Mouse (Mus musculus) olfactory bulb, adult 2 months (tissue): ENCODE results near the gene Gucy1b1. TPM values are rescaled to one million over a fixed set of nuclear protein-coding genes. Genes with fewer than 3 reads are reported as not detected.

ENCODE experiments used
- H3K27ac ChIP-seq: fragments of 200-500 bp; 2 replicates; pipeline ENCODE4 v1.5.1; 2012; ENCODE audit warnings: low read depth, low read length; ENCODE audit not compliant: insufficient read depth
- H3K4me1 ChIP-seq: fragments of 200-500 bp; 2 replicates; pipeline ENCODE4 v1.6.1; 2012; ENCODE audit warnings: low read length; ENCODE audit not compliant: control insufficient read depth, insufficient read depth
- H3K4me3 ChIP-seq: fragments of 200-500 bp; 2 replicates; pipeline ENCODE4 v1.5.1; 2012; ENCODE audit warnings: mild to moderate bottlenecking, low read depth, low read length, moderate library complexity; ENCODE audit not compliant: insufficient read depth
- CTCF ChIP-seq: fragments of 200-500 bp; IDR thresholded peaks from 2 replicates; pipeline ENCODE4 v1.5.1; 2012; ENCODE audit warnings: low read depth, mild to moderate bottlenecking, low read length, moderate library complexity; ENCODE audit not compliant: insufficient read depth
- POLR2A ChIP-seq: fragments of 200-500 bp; IDR thresholded peaks from 2 replicates; pipeline ENCODE4 v1.6.1; 2012; ENCODE audit warnings: mild to moderate bottlenecking, low read depth, low read length, moderate library complexity; ENCODE audit not compliant: insufficient read depth
- WGBS: fragments of 180-500 bp; shearing (Covaris S2); methylation state at CpG from one replicate; pipeline ENCODE4 v1.1.7; 2018; 5-methylcytosine and 5-hydroxymethylcytosine counted together
- polyA plus RNA-seq: library from polyadenylated mRNA; stranded (reverse); fragments of >200 nt; gene quantifications from 2 replicates; pipeline ENCODE4 v1.2.4, GENCODE M21; 2012; ENCODE audit warnings: low replicate concordance; ENCODE audit not compliant: missing spikeins, insufficient read depth, insufficient read length

Gene Gucy1b1
- polyA plus RNA-seq = 158 TPM in 1 of 2 replicates, not detected in the other

DNA sequence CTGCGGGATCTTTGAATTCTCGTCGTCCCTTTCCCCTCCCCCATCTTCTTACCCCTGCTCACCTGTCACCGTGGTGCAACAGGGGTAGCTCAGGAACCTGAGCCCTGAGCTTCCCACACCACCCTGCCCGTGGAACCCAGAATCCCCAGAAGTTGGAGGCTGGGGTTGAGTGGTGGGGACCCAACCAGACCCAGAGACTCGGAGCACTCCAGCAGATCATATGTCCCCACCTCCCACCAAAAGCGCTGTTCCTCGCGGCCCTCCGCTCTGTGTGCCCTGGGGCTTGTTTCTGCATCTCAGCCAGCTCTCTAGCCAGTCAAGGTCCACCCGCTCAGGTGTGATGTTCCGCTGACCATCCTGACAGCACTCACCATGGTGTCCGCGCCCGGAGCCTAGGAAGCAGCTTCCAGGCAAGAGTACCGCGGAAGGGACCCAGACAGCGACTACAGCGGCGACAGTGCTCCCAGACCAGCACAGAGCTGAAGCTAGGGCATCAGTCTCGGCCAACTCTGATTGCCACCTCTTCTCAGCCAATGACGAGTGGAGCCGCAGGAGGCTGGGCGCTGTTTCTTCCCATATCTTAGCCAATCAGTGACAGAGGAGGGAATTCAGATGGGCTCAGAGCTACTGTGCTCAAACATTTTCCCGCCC is at the start of gene Gucy1b1:
Gene Gucy1b1 (minus strand): TSS at position 489 of the 651 bp plus-strand sequence.
- H3K4me1 ChIP-seq = no peaks in the 10 kb centered on the region; the same call in 1 of the 2 replicates
- H3K27ac ChIP-seq = peak within 1 kb of the TSS; percentile 94
- peak; percentile 88 for TF ChIP-seq POLR2A
- no peak for TF ChIP-seq CTCF
- under 1% methylated on average over 25 of the region's 25 CpGs for WGBS
- H3K4me3 ChIP-seq = peak within 1 kb of the TSS; percentile 88

DNA sequence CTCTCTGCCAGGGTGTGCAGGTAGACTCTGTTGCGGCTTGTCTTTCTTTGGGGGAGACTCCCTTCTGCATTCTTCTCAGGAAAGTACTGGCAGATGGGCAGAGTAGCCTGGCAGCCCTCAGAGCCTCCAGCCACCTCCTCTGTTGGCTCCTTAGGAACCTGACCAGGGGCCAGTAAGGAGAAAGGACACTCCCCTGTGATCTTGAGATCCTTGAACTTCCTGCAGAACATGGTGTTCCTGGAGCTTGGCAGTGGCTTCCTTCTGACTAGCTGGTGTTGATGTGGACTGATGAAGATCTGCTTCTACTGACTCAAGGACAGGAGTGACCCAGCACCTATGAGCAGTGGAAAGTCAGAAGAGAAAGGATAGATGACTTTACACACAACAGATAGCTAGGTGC is 44.4 kb upstream of the Gucy1b1 start:
- TF ChIP-seq POLR2A (no peak), CTCF (no peak)
- Histone ChIP-seq H3K4me1 (no peaks in the 10 kb centered on the region), H3K4me3 (no peak overlapping the region), H3K27ac (no peak overlapping the region)
- 92% methylated on average over 1 of the region's 1 CpGs for WGBS

DNA sequence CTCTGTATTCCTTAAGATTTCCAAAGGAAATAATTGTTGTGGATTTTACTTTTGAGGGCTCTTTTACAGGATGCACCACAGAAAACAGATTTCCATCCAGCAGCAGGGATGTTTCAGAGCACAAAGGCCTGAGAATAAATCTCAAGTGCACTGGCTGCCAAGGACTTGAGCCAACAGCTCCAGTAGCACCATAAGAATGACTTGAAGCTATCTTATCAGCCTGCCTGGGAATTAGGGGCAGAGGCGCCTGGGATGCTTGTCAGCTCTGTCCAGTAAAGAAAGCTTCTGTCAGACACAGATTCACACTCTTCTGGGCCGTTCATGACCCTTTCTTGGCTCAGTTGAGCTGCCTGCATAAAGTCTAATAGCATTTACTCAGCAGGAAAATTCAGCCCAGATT is 38.0 kb upstream of the Gucy1b1 start:
- H3K27ac ChIP-seq = peak overlapping the region; percentile 44; the same call in 1 of the 2 replicates
- H3K4me1 ChIP-seq = no peaks in the 10 kb centered on the region; the same call in 1 of the 2 replicates
- TF ChIP-seq CTCF = no peak
- no peak for TF ChIP-seq POLR2A
- H3K4me3 ChIP-seq = no peak overlapping the region
- 65% methylated on average over 2 of the region's 2 CpGs for WGBS

DNA sequence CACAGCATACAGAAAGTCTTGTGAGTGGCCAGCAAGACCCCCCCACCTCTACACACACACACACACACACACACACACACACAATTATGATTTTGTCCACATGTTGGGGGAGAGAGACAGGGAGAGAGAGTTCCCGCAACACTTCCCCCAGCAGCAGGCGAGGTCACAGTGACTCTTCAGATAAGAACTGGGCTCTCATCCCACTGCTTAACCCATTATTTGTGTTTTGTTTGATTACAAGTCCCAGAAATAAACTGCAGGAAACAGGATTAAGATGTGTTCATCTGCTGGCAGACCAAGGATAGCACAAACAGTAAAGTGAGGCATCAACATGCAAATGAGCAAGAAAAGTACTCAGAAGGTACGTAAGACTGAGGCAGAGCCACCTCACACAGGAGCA is 37.5 kb upstream of the Gucy1b1 start:
- Histone ChIP-seq H3K27ac (peak overlapping the region; percentile 44; the same call in 1 of the 2 replicates), H3K4me3 (no peak overlapping the region), H3K4me1 (no peaks in the 10 kb centered on the region; the same call in 1 of the 2 replicates)
- 42% methylated on average over 3 of the region's 3 CpGs for WGBS
- no peak for TF ChIP-seq POLR2A
- TF ChIP-seq CTCF = no peak

DNA sequence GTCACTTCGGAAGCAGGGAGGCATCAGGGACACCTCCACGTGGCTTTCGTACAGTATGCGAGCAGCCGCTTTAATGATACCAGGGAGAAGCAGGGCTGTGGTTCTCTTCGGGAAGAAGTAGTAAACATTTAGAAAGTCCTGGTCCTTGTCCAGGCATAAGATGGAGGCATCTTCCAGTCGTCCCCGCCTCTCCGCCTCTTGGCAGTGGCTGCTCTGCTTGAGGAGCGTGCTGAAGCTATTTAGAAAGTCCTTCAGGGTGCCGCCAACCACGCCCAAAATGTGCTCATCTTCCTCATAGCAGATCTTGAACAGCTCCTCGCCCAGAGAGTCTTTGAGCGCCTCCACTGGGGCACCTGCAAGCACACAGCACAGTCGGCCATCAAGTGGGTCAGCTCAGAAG is 34.5 kb upstream of the Gucy1b1 start:
- Histone ChIP-seq H3K4me3 (no peak overlapping the region), H3K4me1 (peaks cover 6% of the 10 kb centered on the region), H3K27ac (no peak overlapping the region)
- 95% methylated on average over 15 of the region's 15 CpGs for WGBS
- no peak for TF ChIP-seq CTCF
- no peak for TF ChIP-seq POLR2A

DNA sequence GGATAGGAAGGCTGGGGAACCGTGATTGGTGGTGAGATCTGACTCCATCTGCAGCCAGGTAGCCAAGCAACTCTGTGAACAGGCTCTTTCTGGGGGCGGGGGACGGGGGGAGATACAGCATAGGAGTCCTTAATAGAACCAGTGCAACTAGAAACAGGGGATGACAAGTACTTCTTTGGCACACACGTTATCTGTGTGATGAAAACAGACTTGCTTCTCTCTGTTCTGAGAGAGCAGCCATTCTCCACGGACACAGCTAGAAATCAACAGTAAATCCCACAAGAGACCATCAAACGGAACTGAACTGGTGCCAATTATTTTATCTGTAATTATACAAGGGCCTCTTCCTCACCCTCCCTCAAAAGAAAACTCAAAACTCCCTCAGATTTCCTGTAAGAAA is 29.7 kb upstream of the Gucy1b1 start:
- TF ChIP-seq CTCF = no peak
- no peak for TF ChIP-seq POLR2A
- Histone ChIP-seq H3K4me3 (no peak overlapping the region), H3K27ac (no peak overlapping the region), H3K4me1 (peaks cover 6% of the 10 kb centered on the region)
- 69% methylated on average over 6 of the region's 6 CpGs for WGBS

DNA sequence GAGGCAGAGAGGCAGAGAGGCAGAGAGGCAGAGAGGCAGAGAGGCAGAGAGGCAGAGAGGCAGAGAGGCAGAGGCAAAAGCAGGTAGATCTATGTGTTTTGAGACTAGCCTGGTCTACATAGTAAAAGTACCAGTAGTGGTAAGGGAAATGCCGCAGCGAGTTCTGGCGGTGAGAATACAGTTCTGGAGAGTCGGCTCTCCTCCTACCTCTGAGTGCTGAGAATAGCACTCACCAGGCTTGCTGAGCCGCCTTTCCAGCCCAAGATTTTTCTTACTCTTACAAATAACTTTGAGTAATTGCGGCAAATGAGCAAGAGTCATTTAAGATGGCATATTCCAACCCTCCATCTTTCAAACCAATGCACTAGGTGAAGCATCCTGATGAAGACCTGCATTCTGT is 24.6 kb upstream of the Gucy1b1 start:
- WGBS = 82% methylated on average over 6 of the region's 6 CpGs
- Histone ChIP-seq H3K4me1 (no peaks in the 10 kb centered on the region), H3K27ac (no peak overlapping the region), H3K4me3 (no peak overlapping the region)
- no peak for TF ChIP-seq CTCF
- TF ChIP-seq POLR2A = no peak

DNA sequence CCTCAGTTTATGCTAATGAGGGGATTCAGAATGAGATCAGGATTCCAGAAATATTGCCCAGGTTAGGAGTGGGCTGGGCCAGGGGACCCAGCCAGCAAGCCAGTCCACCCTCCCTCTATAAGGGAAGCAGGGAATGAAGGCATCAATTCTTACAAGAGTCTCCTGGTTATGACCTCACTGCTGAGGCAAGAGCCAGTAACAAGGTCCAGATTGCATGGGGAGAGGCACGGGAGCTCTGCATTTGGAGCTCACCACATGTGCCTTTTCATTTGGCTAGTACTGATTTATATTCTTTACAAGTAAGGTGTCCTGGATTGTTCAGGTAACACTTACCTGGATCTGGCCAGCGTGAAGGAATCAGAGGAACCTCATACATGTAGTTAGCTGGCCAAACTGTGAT is 22.3 kb upstream of the Gucy1b1 start:
- Histone ChIP-seq H3K27ac (no peak overlapping the region), H3K4me3 (no peak overlapping the region), H3K4me1 (no peaks in the 10 kb centered on the region)
- TF ChIP-seq CTCF (no peak), POLR2A (no peak)
- WGBS = 82% methylated on average over 2 of the region's 2 CpGs

DNA sequence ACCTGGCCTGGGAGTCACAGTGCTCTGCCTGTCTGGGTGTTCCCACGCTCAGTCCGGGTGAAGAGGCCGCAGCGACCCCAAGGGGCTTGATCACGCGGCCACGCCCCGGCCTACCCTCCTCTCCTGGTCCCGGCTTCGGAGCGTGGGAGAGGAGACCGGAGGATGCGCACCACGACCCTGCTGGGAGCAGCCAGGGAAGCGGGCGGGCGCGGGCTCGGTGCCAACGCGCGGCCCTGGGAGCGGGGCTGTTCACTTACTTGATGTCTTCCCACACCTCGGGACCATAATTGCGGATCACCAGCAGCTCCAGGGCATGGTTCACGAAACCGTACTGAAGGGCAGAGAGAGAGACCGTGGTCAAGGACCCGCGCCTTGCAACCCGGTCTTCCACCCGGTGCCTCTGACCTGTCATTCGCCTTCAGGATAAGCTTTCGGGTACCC is 728 bp downstream of the Gucy1b1 start:
- Histone ChIP-seq H3K4me1 (no peaks in the 10 kb centered on the region; the same call in 1 of the 2 replicates), H3K4me3 (peak overlapping the region; percentile 88), H3K27ac (peak overlapping the region; percentile 94)
- TF ChIP-seq CTCF = no peak; the same call in 1 of the 2 replicates
- no peak for TF ChIP-seq POLR2A
- WGBS = under 1% methylated on average over 34 of the region's 34 CpGs
